Mouse (Mus musculus) lung, postnatal 14 days (tissue): ENCODE results near the gene Henmt1.

Experiments used
- DNase-seq: peaks from one replicate; pipeline ENCODE4 v3.0.0; 2021

Henmt1 gene

GRCm38 (mm10) chr3:109005777-109006176 is 66.1 kb downstream of the Henmt1 start:
- no peak for DNase-seq

- no peak for DNase-seq
Observed at GRCm38 (mm10) chr3:109008180-109008579, 68.5 kb downstream of the Henmt1 start.
